Mouse (Mus musculus): Measurements from ENCODE around the gene Olfr199. TPM values are rescaled to one million over a fixed set of nuclear protein-coding genes. Genes with fewer than 3 reads are reported as not detected.
"Not testable (repeated sequence)": the region's sequence is repeated elsewhere in the genome, so short reads cannot be mapped to it uniquely, and the experiment has no call there.

Gene Olfr199
- not detected in 2 replicates for polyA plus RNA-seq (2015; fragmentation: Nextera tagmentation; extraction: Ambion mirVana)

GRCm38 (mm10) chr16:59219667-59220066 is at the start of gene Olfr199:
TSS of gene Olfr199 (minus strand) at chr16:59219767.
- H3K4me3 ChIP-seq; H3K27me3 ChIP-seq; H3K36me3 ChIP-seq; H3K4me2 ChIP-seq (replicated peaks); H3K9ac ChIP-seq; H3K27ac ChIP-seq; ATAC-seq (ENCODE audit: low FRiP score, low read depth); H3K4me1 ChIP-seq; H3K9me3 ChIP-seq: not testable (repeated sequence)
- 73% methylated on average over 1 of the region's 1 CpGs for WGBS

- H3K9ac ChIP-seq; H3K4me2 ChIP-seq (replicated peaks); H3K4me3 ChIP-seq; H3K27ac ChIP-seq; H3K27me3 ChIP-seq; H3K36me3 ChIP-seq; H3K9me3 ChIP-seq; H3K4me1 ChIP-seq; ATAC-seq (ENCODE audit: low FRiP score, low read depth): not testable (repeated sequence)
- 76% methylated on average over 4 of the region's 4 CpGs for WGBS
Observed at GRCm38 (mm10) chr16:59269097-59269496, 49.5 kb upstream of the Olfr199 start.

GRCm38 (mm10) chr16:59249684-59250083 is 30.1 kb upstream of the Olfr199 start:
- H3K27ac ChIP-seq, result no peak overlapping the region
- H3K27me3 ChIP-seq, result no peaks in the 10 kb centered on the region
- 84% methylated on average over 17 of the region's 17 CpGs for WGBS
- no peaks in the 10 kb centered on the region for H3K4me1 ChIP-seq
- H3K4me2 ChIP-seq (replicated peaks), result no peak overlapping the region
- no peak for ATAC-seq (ENCODE audit: low FRiP score, low read depth)
- no peak overlapping the region for H3K4me3 ChIP-seq
- no peak overlapping the region for H3K9ac ChIP-seq
- H3K9me3 ChIP-seq, result 0 out of 2 replicates have a peak, but pooled peaks cover 3% of the 10 kb centered on the region
- H3K36me3 ChIP-seq, result no peaks in the 10 kb centered on the region

GRCm38 (mm10) chr16:59217861-59218260 is 1.7 kb downstream of the Olfr199 start:
- H3K27ac ChIP-seq; H3K4me3 ChIP-seq; H3K27me3 ChIP-seq; ATAC-seq (ENCODE audit: low FRiP score, low read depth); H3K9me3 ChIP-seq; H3K4me2 ChIP-seq (replicated peaks); H3K9ac ChIP-seq; H3K36me3 ChIP-seq; H3K4me1 ChIP-seq: not testable (repeated sequence)
- 75% methylated on average over 3 of the region's 3 CpGs for WGBS

GRCm38 (mm10) chr16:59203433-59203832 is 16.1 kb downstream of the Olfr199 start, which contains the start of gene Olfr198:
TSS of gene Olfr198 (minus strand) at chr16:59203533.
- H3K4me1 ChIP-seq; H3K27ac ChIP-seq; H3K9ac ChIP-seq; H3K36me3 ChIP-seq; H3K9me3 ChIP-seq; ATAC-seq (ENCODE audit: low FRiP score, low read depth); H3K27me3 ChIP-seq; H3K4me2 ChIP-seq (replicated peaks); H3K4me3 ChIP-seq: not testable (repeated sequence)
- WGBS, result 69% methylated on average over 1 of the region's 1 CpGs

GRCm38 (mm10) chr16:59170354-59170753 is 49.2 kb downstream of the Olfr199 start, which contains the start of gene Olfr196:
TSS of gene Olfr196 (minus strand) at chr16:59170454.
- Histone ChIP-seq H3K27me3 (no peaks in the 10 kb centered on the region), H3K4me2 (replicated peaks) (no peak within 1 kb of the TSS), H3K9me3 (no peaks in the 10 kb centered on the region), H3K9ac (no peak within 1 kb of the TSS), H3K4me3 (no peak within 1 kb of the TSS), H3K36me3 (no peaks in the 10 kb centered on the region), H3K4me1 (no peaks in the 10 kb centered on the region), H3K27ac (no peak within 1 kb of the TSS)
- no peak for ATAC-seq (ENCODE audit: low FRiP score, low read depth)
- WGBS, result 71% methylated on average over 3 of the region's 3 CpGs

Other genes starting within 250 kb of the Olfr199 start
- gene Olfr183, start 224.4 kb downstream of the Olfr199 start, polyA plus RNA-seq (2015; fragmentation: Nextera tagmentation; extraction: Ambion mirVana), result not detected in 2 replicates
- gene Olfr186, start 189.5 kb downstream of the Olfr199 start, polyA plus RNA-seq (2015; fragmentation: Nextera tagmentation; extraction: Ambion mirVana), result not detected in 2 replicates
- not detected in 2 replicates for gene Olfr187, start 180.0 kb downstream of the Olfr199 start, polyA plus RNA-seq (2015; fragmentation: Nextera tagmentation; extraction: Ambion mirVana)
- gene Olfr190, start 141.8 kb downstream of the Olfr199 start, polyA plus RNA-seq (2015; fragmentation: Nextera tagmentation; extraction: Ambion mirVana), result not detected in 2 replicates
- not detected in 2 replicates for gene Olfr191, start 129.9 kb downstream of the Olfr199 start, polyA plus RNA-seq (2015; fragmentation: Nextera tagmentation; extraction: Ambion mirVana)
- not detected in 2 replicates for gene Olfr193, start 107.9 kb downstream of the Olfr199 start, polyA plus RNA-seq (2015; fragmentation: Nextera tagmentation; extraction: Ambion mirVana)
- not detected in 2 replicates for gene Olfr194, start 98.7 kb downstream of the Olfr199 start, polyA plus RNA-seq (2015; fragmentation: Nextera tagmentation; extraction: Ambion mirVana)
- not detected in 2 replicates for gene Olfr195, start 72.7 kb downstream of the Olfr199 start, polyA plus RNA-seq (2015; fragmentation: Nextera tagmentation; extraction: Ambion mirVana)
- gene Olfr196, start 49.3 kb downstream of the Olfr199 start, polyA plus RNA-seq (2015; fragmentation: Nextera tagmentation; extraction: Ambion mirVana), result not detected in 2 replicates
- gene Olfr198, start 16.2 kb downstream of the Olfr199 start, polyA plus RNA-seq (2015; fragmentation: Nextera tagmentation; extraction: Ambion mirVana), result not detected in 2 replicates
- gene Olfr201, start 52.9 kb upstream of the Olfr199 start, polyA plus RNA-seq (2015; fragmentation: Nextera tagmentation; extraction: Ambion mirVana), result not detected in 2 replicates
- gene Olfr202, start 67.0 kb upstream of the Olfr199 start, polyA plus RNA-seq (2015; fragmentation: Nextera tagmentation; extraction: Ambion mirVana), result not detected in 2 replicates
- gene Olfr203, start 79.1 kb upstream of the Olfr199 start, polyA plus RNA-seq (2015; fragmentation: Nextera tagmentation; extraction: Ambion mirVana), result not detected in 2 replicates
- not detected in 2 replicates for gene Olfr204, start 98.5 kb upstream of the Olfr199 start, polyA plus RNA-seq (2015; fragmentation: Nextera tagmentation; extraction: Ambion mirVana)
- not detected in 2 replicates for gene Olfr205, start 111.4 kb upstream of the Olfr199 start, polyA plus RNA-seq (2015; fragmentation: Nextera tagmentation; extraction: Ambion mirVana)
- gene Olfr206, start 129.5 kb upstream of the Olfr199 start, polyA plus RNA-seq (2015; fragmentation: Nextera tagmentation; extraction: Ambion mirVana), result not detected in 2 replicates
- not detected in 2 replicates for gene Olfr209, start 144.2 kb upstream of the Olfr199 start, polyA plus RNA-seq (2015; fragmentation: Nextera tagmentation; extraction: Ambion mirVana)
- gene Gabrr3, start 187.6 kb upstream of the Olfr199 start, polyA plus RNA-seq (2015; fragmentation: Nextera tagmentation; extraction: Ambion mirVana), result 0.06 and 0.08 TPM in 2 replicates

All from limb, embryonic 13.5 days (tissue).